Mouse (Mus musculus) liver, adult 2 months (tissue): ENCODE data around the gene Eif3k.

ENCODE experiments used
- CTCF ChIP-seq: fragments of 200-500 bp; IDR thresholded peaks from 2 replicates; pipeline ENCODE4 v1.5.1; 2011; ENCODE audit warnings: low read depth, low read length, control low read depth
- POLR2A ChIP-seq: fragments of 200-500 bp; IDR thresholded peaks from 2 replicates; pipeline ENCODE4 v1.6.1; 2011; ENCODE audit warnings: low read length, control low read depth; ENCODE audit not compliant: insufficient read depth; ENCODE audit errors: extremely low read depth

GRCm38 (mm10) chr7:28952786-28953185 lies 28.9 kb downstream of the Eif3k start:
- no peak for TF ChIP-seq CTCF
- TF ChIP-seq POLR2A = no peak
